Mouse (Mus musculus): ENCODE data around the gene Acot8.

The Acot8 gene

GRCm38 (mm10) chr2:164804533-164805331 is at the start of gene Acot8, which contains the start of gene Zswim3:
Acot8 (minus strand) TSS chr2:164804882.
Zswim3 (plus strand) TSS chr2:164805098.
- peak; percentile 98 for DNase-seq (ENCODE audit: low spot score)

DNA sequence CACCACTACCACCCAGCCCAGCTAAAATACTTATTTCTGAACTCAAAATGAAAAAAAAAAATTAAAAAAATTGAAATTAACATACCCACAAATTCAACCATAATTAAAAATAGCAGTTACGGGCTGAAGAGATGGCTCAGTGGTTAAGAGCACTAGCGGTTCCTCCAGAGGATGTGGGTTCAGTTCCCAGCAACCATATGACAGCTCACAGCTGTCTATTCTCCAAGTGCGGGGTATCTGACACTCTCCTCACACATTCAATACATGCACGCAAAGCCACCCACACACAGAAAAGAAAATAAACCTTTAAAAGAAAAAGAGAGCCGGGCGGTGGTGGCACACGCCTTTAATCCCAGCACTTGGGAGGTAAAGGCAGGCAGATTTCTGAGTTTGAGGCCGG is 45.4 kb upstream of the Acot8 start:
- DNase-seq (ENCODE audit: low spot score), result no peak

GRCm38 (mm10) chr2:164845782-164846181 is 41.1 kb upstream of the Acot8 start:
- no peak for DNase-seq (ENCODE audit: low spot score)

- no peak for DNase-seq (ENCODE audit: low spot score)
These were observed 30.5 kb upstream of the Acot8 start for GRCm38 (mm10) chr2:164835164-164835563.

DNA sequence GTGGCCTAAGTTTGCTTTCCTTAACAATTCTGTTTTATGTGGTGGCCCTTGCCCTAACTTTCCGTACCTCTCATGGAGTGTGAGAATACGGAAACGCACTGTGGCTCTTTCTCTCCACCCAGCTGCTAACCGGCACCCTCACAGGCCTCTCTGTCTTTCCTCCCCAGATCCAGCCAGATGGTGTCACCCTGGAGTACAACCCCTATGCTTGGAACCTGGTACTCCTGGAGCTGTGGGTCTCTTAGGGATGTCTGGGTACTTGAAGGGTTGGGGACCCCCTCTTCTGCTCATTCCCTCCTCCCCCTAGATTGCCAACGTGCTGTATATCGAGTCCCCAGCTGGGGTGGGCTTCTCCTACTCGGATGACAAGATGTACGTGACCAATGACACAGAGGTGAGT is 29.8 kb upstream of the Acot8 start:
- DNase-seq (ENCODE audit: low spot score), result no peak

DNA sequence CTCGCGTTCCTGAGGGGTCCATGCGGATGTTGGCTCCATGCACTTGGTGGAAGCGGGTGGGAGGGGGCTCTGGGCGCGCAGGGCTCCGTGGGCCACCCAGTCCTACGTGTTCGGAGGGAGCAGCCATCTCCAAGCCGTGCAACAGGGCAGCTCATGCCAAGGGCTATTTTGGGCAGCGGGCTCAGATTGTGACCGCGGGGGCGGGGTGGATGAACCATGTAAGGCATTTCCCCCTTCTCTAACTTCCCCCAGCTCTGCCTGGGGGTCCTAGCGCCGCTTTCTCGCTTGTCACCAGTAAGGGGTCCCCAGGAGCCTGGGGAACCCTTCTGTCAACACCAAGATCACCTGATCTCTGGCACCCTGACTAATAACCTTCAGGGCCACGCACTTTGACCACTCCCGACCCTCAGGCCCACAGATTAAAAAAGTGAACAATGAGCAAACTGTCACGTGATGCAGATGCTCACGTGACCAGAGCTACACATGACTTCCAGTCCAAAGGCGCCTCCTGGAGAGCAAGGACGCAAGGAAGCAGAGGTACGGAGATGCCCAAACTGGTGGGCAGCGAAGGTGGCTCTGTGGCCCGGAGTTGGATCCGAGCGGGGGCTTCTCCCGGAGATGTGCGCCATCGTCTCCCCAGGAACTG is 28.8 kb upstream of the Acot8 start, which contains the start of gene Neurl2:
Neurl2 (minus strand) TSS at position 143 of the 646 bp plus-strand sequence.
- DNase-seq (ENCODE audit: low spot score), result peak; percentile 91

DNA sequence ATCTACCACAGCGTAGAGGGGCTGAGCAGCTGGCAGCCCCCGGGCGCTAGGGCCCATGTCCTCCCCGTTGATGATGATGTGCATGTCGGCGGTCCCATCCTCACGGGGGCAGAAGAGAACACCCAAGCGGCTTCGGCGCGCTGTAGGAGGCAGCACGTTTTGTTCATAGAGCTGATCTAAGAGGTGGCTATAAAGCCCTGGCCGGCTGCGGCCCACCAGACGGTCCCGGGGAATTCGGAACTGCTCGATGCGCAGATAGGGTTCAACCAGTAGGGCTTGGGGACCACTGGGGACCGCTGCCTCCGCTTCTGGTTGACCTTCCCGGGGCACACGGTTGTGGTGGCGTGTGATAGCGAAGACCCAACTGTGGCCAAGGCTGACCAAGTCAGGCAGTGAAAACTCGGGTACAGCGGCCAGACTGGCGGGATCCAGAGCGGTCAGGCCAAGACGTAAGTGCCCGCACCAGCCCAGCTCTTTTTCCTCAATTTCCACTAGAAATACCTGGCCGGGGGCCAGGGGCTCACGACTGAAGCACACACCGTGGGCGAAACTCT is 28.1 kb upstream of the Acot8 start, which contains the start of gene Ctsa:
Ctsa (plus strand) TSS at position 126 of the 554 bp plus-strand sequence.
- peak; percentile 75 for DNase-seq (ENCODE audit: low spot score)

- no peak for DNase-seq (ENCODE audit: low spot score)
These were observed 27.5 kb upstream of the Acot8 start for GRCm38 (mm10) chr2:164832032-164832747.

- DNase-seq (ENCODE audit: low spot score), result no peak
These were observed 26.3 kb upstream of the Acot8 start for GRCm38 (mm10) chr2:164831029-164831428.

DNA sequence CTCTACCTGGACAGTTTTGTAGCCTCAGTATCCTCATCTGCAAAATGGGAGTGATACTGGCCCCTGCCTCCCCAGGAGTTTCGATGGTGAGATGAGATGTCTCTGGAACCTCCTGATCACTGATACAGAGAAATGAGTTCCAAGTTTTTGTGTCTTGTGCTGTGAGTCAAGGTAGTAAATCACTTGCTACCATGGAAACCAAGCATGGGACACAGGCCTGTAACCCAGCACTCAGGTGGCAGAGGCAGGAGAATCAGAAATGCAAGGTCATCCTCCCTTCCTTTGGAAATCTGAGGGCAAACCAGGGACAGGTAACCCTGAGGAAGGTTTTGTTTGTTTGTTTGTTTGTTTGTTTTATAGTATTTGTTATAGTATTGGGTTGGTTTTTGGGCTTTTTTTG is 24.4 kb upstream of the Acot8 start:
- no peak for DNase-seq (ENCODE audit: low spot score)

DNA sequence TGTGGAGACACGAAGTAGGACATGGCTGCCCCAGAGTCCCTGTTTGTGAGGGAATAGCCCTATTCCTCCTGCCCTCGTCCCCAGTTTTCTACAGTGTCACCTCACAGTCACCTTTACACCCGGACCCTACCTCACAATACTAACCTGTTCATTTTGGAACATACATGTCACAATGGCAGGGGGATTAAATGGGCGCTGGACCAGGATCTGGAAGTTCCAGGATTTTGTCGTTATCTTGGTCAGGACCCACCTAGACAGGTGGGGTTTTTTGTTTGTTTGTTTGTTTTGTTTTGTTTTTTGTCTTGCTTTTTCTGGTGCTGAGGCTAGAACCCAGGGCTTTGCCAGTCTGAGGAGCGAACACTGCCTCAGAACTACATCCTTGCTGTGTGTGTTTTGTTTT is 23.8 kb upstream of the Acot8 start, which contains the start of gene Spata25:
Spata25 (minus strand) TSS at position 101 of the 400 bp plus-strand sequence.
- no peak for DNase-seq (ENCODE audit: low spot score)

DNA sequence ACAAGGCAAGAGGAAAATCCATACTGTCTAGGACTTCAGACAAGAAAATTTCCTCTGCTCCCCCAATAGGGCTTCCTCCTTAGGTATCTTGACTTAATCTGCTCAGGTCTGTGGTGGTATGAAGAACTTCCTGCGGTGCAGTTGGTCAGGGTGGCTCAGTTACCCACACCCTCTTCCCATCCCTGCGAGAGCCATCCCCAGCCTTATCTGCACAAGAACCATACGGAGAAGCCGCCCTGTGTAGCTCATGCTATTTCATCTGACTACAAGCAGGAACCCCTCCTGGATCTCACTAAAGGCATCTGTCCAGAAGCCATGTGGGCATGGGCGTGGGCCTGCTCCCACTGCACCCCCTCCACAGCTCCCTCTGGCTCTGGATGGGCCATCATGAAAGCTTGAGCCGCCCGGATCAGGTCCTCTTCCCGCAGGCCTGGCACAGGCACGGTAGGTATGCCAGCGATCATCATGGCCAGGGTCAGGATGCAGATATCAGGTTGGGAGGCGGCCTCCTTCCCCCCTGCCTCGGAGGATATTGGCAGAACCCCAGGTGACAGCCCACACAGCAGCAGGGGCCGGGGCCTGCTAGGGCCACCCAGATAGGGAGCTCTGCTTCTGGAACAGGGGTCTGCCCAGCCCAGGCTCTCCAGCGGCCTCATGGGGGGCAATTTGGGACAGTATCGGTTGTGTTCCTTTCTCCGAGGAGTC is 22.6 kb upstream of the Acot8 start:
- no peak for DNase-seq (ENCODE audit: low spot score)

- no peak for DNase-seq (ENCODE audit: low spot score)
These were observed 20.8 kb upstream of the Acot8 start for GRCm38 (mm10) chr2:164825521-164825920.

- no peak for DNase-seq (ENCODE audit: low spot score)
These were observed 19.3 kb upstream of the Acot8 start for GRCm38 (mm10) chr2:164823969-164824368.

DNA sequence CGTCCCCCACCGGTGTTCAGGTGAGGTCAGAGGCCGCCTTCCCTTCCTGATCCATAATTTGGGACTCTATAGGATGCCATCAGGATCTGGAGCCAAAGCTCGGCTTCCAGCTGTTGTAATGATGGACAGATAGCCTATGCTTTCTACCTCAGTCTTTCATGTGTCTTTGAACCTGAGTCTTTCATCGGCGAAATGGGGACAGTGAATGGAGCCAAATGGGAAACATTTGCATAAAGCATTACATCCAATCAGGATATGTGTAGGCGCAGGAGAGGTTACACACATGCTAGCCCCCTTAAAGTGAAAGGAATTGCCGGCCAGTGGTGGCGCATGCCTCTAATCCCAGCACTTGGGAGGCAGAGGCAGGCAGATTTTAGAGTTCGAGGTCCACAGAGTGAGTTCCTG is 18.5 kb upstream of the Acot8 start:
- no peak for DNase-seq (ENCODE audit: low spot score)

- DNase-seq (ENCODE audit: low spot score), result peak; percentile 100
These were observed 18.0 kb upstream of the Acot8 start, which contains the start of gene Zswim1 for GRCm38 (mm10) chr2:164822636-164823165. Zswim1 (plus strand) TSS chr2:164822686.

DNA sequence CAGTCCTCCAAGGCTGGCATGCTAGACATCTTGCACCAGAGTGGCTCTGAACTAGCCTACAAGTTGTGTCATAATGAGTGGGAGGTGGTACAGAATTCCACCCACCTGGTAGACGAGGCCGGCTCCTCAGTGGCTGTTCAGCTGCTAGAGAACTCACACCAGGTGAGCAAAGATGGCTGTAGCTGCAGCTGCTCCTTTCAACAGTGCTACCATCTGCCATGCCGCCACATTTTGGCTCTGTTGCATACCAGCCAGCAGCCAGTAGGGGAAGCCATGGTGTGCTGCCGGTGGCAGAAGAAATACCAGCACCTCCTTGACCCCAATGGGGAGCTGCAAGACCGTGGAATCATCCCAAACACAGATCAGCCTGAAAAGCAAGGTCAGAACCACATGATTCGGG is 16.4 kb upstream of the Acot8 start:
- no peak for DNase-seq (ENCODE audit: low spot score)

DNA sequence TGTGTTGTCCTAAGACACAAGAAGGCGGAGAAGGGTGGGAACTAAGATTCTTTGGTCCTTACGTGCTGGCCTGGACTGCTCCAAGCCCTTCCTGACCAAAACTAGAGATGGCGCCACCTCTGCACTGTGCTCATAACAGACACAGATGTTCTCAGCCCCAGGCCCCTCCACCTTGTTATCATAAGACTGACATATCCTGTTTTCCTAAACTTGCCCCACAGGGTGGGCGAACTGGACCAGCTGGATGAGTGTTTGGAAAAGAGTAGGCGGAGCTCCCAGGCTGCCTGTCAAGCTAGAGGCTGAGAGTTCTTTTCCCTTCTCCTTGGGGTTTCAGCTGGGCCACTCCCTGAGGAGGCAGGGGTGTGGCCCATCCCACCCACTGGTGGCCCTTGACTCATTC is 13.0 kb upstream of the Acot8 start:
- DNase-seq (ENCODE audit: low spot score), result no peak

GRCm38 (mm10) chr2:164817206-164817605 is 12.5 kb upstream of the Acot8 start:
- no peak for DNase-seq (ENCODE audit: low spot score)

GRCm38 (mm10) chr2:164815821-164816220 is 11.1 kb upstream of the Acot8 start:
- no peak for DNase-seq (ENCODE audit: low spot score)

DNA sequence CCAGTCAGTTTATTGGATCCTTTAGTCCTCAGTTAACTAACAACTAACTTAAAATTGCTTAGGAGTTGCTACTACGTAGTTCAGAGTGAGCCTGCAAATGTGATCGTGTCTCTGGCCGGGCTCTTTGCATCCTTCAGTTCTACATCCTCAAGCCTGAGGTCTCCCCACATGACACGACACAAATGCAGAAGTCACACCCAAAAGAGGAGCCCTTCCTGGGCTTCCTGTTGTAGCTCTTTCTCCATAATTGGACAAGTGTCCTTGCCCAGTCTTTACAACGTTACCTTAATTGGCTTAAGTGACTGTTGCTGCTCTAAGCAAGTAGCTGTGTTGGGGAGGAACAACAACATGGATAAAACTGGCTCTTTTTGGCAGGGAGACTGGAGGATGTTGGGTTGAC is 10.7 kb upstream of the Acot8 start:
- no peak for DNase-seq (ENCODE audit: low spot score)

All from urinary bladder, postnatal 14 days (tissue).